Mouse (Mus musculus) hindbrain, postnatal 0 days (tissue): Measurements from ENCODE around the gene Nolc1. TPM values are rescaled to one million over a fixed set of nuclear protein-coding genes. Genes with fewer than 3 reads are reported as not detected.

ENCODE experiments used
- ATAC-seq: fragments of 200-750 bp; cut with Nextera tagmentation; 2 replicates; pipeline ENCODE4 v1.8.0; 2017; ENCODE audit warnings: mild to moderate bottlenecking, moderate TSS enrichment, moderate library complexity
- DNase-seq: peaks from one replicate; pipeline ENCODE4 v3.0.0-alpha.2; 2015; ENCODE audit warnings: low spot score
- H3K27ac ChIP-seq: fragments of 300-500 bp; sonication (generic); 2 replicates; pipeline ENCODE4 v1.5.1; 2014; ENCODE audit warnings: mild to moderate bottlenecking
- H3K27me3 ChIP-seq: fragments of 300-500 bp; sonication (generic); 2 replicates; pipeline ENCODE4 v1.6.1; 2014; ENCODE audit warnings: low read length, mixed read lengths; ENCODE audit not compliant: insufficient read depth
- H3K36me3 ChIP-seq: fragments of 300-500 bp; sonication (generic); 2 replicates; pipeline ENCODE4 v1.6.1; 2014; ENCODE audit warnings: low read length, mixed read lengths; ENCODE audit not compliant: insufficient read depth
- H3K4me1 ChIP-seq: fragments of 300-500 bp; sonication (generic); 2 replicates; pipeline ENCODE4 v1.6.1; 2014; ENCODE audit warnings: antibody characterized with exemption, low read length, mixed read lengths; ENCODE audit not compliant: insufficient read depth
- H3K4me2 ChIP-seq: fragments of 300-500 bp; sonication (generic); 2 replicates; pipeline ENCODE4 v1.6.1; 2014; ENCODE audit warnings: low read depth, mild to moderate bottlenecking, low read length, moderate library complexity, mixed read lengths
- H3K4me3 ChIP-seq: fragments of 300-500 bp; sonication (generic); 2 replicates; pipeline ENCODE4 v1.5.1; 2014; ENCODE audit warnings: low read length
- H3K9ac ChIP-seq: fragments of 300-500 bp; sonication (generic); replicated peaks from 2 replicates; pipeline ENCODE4 v1.6.1; 2014; ENCODE audit warnings: mild to moderate bottlenecking, low read length, moderate library complexity, mixed read lengths
- H3K9me3 ChIP-seq: fragments of 300-500 bp; sonication (generic); 2 replicates; pipeline ENCODE4 v1.6.1; 2016; ENCODE audit warnings: low read length, mixed read lengths
- CTCF ChIP-seq: IDR thresholded peaks from 2 replicates; pipeline ENCODE4 v1.5.1; 2016; ENCODE audit warnings: antibody characterized with exemption, control low read depth, low read depth
- WGBS: fragments of 180-500 bp; shearing (Covaris S2); extraction: QIAGEN DNeasy Blood & Tissue Kit; methylation state at CpG from one replicate; pipeline ENCODE4 v1.1.7; 2014; 5-methylcytosine and 5-hydroxymethylcytosine counted together
- polyA plus RNA-seq: library from polyadenylated mRNA; unstranded; fragments of >200 nt; fragmentation: Nextera tagmentation; extraction: Ambion mirVana; gene quantifications from 2 replicates; pipeline ENCODE4 v1.2.1, GENCODE M21; 2015
- total RNA-seq: library from RNA; depleted of rRNA; stranded (reverse); fragments of >200 nt; gene quantifications from 2 replicates; pipeline ENCODE4 v1.2.3, GENCODE M21; 2014

Nolc1 gene
- total and polyA plus RNA-seq, 2 experiments from 2014 or later = 26.9 to 61.6 TPM

DNA sequence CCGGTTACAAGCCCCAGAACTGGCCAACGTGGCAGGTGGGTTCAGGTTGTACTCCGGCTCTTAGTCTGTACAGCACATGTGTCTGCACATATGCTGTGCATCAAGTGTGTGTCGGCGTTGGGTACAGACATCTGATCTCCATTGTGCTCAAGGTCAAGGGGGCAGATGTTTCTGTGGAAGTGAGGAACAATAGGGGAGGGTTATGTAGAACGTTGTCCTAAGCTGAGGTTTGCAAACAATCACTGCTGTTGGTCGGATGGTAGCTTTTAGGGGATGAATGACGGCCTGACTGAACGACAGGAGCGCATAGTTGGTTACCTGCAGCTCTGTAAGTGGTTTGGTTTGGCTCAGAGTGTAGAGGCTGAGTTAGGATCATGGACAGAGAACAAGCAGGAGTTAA, 7.6 kb upstream of the Nolc1 start:
- Histone ChIP-seq H3K4me1 (no peaks in the 10 kb centered on the region), H3K4me2 (no peak overlapping the region), H3K9ac (no peak overlapping the region), H3K27me3 (no peaks in the 10 kb centered on the region), H3K27ac (no peak overlapping the region), H3K4me3 (no peak overlapping the region), H3K36me3 (peaks cover 83% of the 10 kb centered on the region), H3K9me3 (no peaks in the 10 kb centered on the region)
- no peak for TF ChIP-seq CTCF
- DNase-seq = no peak
- 73% methylated on average over 10 of the region's 10 CpGs for WGBS
- no peak for ATAC-seq

GRCm38 (mm10) chr19:46073285-46073684, 2.4 kb upstream of the Nolc1 start:
- H3K9me3 ChIP-seq = no peaks in the 10 kb centered on the region

DNA sequence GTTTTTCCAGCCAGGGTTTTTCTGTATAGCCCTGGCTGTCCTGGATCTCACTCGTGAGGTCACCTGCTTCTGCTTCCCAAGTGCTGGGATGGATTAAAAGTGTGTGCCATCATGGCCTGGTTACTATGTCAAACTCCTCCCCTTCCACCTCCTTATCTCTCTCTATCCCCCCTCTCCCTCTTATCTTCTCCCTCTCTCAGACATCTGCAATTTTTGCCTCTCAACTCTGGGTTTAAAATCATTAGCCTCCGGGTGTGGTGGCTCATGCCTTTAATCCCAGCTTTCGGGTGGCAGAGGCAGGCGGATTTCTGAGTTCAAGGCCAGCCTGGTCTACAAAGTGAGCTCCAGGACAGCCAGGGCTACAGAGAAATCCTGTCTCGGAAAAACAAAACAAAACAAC, 1.4 kb upstream of the Nolc1 start:
- Histone ChIP-seq H3K4me1 (peaks cover 9% of the 10 kb centered on the region), H3K9ac (no peak overlapping the region), H3K27ac (no peak overlapping the region), H3K4me2 (no peak overlapping the region), H3K4me3 (no peak overlapping the region), H3K9me3 (no peaks in the 10 kb centered on the region), H3K36me3 (peaks cover 32% of the 10 kb centered on the region), H3K27me3 (no peaks in the 10 kb centered on the region)
- WGBS = 97% methylated on average over 5 of the region's 5 CpGs
- ATAC-seq = no peak
- TF ChIP-seq CTCF = no peak
- no peak for DNase-seq

More at GRCm38 (mm10) chr19:46073285-46073684, 2.4 kb upstream of the Nolc1 start:
- H3K4me1 ChIP-seq = peaks cover 9% of the 10 kb centered on the region
- TF ChIP-seq CTCF = no peak
- H3K27ac ChIP-seq = no peak overlapping the region
- 83% methylated on average over 7 of the region's 7 CpGs for WGBS
- DNase-seq (no peak), ATAC-seq (no peak)
- no peak overlapping the region for H3K4me2 ChIP-seq
- H3K27me3 ChIP-seq = no peaks in the 10 kb centered on the region
- H3K36me3 ChIP-seq = peaks cover 36% of the 10 kb centered on the region
- H3K4me3 ChIP-seq = no peak overlapping the region
- H3K9ac ChIP-seq = no peak overlapping the region

DNA sequence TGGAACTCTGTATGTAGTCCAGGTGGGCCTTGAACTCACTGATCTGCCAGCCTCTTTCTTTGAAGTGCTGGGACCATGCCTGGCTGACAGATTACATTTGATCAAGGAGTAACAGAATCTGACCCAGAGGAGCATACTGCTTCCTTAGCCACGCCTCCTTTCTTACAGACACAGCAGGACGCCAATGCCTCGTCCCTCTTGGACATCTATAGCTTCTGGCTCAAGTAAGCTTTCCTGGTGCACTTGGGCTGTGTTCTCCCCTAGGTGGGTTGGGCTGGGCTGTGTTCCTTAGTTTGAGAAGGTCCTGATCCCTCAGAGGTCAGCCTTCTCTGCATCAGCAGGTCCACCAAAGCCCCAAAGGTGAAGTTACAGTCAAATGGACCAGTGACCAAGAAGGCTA, 2.9 kb downstream of the Nolc1 start:
- Histone ChIP-seq H3K36me3 (peaks cover 44% of the 10 kb centered on the region), H3K9me3 (no peaks in the 10 kb centered on the region), H3K27ac (no peak overlapping the region), H3K4me3 (no peak overlapping the region), H3K27me3 (no peaks in the 10 kb centered on the region), H3K9ac (no peak overlapping the region), H3K4me1 (peaks cover 9% of the 10 kb centered on the region), H3K4me2 (no peak overlapping the region)
- DNase-seq (no peak), ATAC-seq (no peak)
- TF ChIP-seq CTCF = no peak
- WGBS = 56% methylated on average over 3 of the region's 3 CpGs

GRCm38 (mm10) chr19:46085185-46085584, 9.5 kb downstream of the Nolc1 start:
- Histone ChIP-seq H3K27me3 (no peaks in the 10 kb centered on the region), H3K36me3 (peaks cover 47% of the 10 kb centered on the region), H3K27ac (no peak overlapping the region), H3K9ac (no peak overlapping the region), H3K4me3 (no peak overlapping the region), H3K4me2 (no peak overlapping the region), H3K9me3 (no peaks in the 10 kb centered on the region), H3K4me1 (no peaks in the 10 kb centered on the region)
- DNase-seq (no peak), ATAC-seq (no peak)
- no peak for TF ChIP-seq CTCF
- 98% methylated on average over 8 of the region's 8 CpGs for WGBS

GRCm38 (mm10) chr19:46086337-46086736, 10.7 kb downstream of the Nolc1 start:
- no peak overlapping the region for H3K9ac ChIP-seq
- no peaks in the 10 kb centered on the region for H3K9me3 ChIP-seq
- 51% methylated on average over 3 of the region's 3 CpGs for WGBS
- H3K27me3 ChIP-seq = no peaks in the 10 kb centered on the region
- DNase-seq (peak; percentile 85), ATAC-seq (no peak)
- no peak overlapping the region for H3K4me2 ChIP-seq
- H3K27ac ChIP-seq = no peak overlapping the region
- H3K36me3 ChIP-seq = peaks cover 36% of the 10 kb centered on the region
- TF ChIP-seq CTCF = peak; percentile 79
- H3K4me3 ChIP-seq = no peak overlapping the region
- H3K4me1 ChIP-seq = no peaks in the 10 kb centered on the region

GRCm38 (mm10) chr19:46087871-46088270, 12.2 kb downstream of the Nolc1 start:
- H3K4me2 ChIP-seq = no peak overlapping the region
- H3K27me3 ChIP-seq = no peaks in the 10 kb centered on the region
- H3K36me3 ChIP-seq = peaks cover 20% of the 10 kb centered on the region
- WGBS = 66% methylated on average over 7 of the region's 7 CpGs
- H3K4me3 ChIP-seq = no peak overlapping the region
- H3K9ac ChIP-seq = no peak overlapping the region
- ATAC-seq (no peak), DNase-seq (peak; percentile 23)
- no peaks in the 10 kb centered on the region for H3K4me1 ChIP-seq
- no peak for TF ChIP-seq CTCF
- H3K27ac ChIP-seq = no peak overlapping the region
- no peaks in the 10 kb centered on the region for H3K9me3 ChIP-seq
